Mouse (Mus musculus): Measurements from ENCODE around the gene Slc22a15.
"Not testable (repeated sequence)": the region's sequence is repeated elsewhere in the genome, so short reads cannot be mapped to it uniquely, and the experiment has no call there.

The Slc22a15 gene

DNA sequence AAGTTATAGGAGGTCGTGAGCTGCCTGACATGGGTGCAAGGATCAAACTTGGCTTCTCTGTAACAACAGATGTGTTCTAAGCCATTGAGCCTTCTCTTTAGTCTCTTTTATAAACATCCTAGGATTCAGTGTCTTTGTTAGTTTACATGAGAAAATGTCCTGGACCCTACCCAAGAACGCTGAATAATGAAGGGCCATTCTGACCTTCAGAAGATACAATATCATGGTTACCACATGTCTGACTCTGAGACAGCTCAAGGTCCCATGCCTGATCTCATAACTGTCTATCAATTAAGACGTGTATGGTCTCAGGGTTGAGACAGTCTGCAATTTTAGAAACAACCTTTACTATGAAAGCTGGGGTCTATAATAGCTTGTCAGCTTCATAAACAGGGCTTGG is 62.4 kb downstream of the Slc22a15 start:
- no peak for DNase-seq (ENCODE audit: low spot score)

- no peak for DNase-seq (ENCODE audit: low spot score)
Observed at GRCm38 (mm10) chr3:101860151-101860550, 64.1 kb downstream of the Slc22a15 start.

DNA sequence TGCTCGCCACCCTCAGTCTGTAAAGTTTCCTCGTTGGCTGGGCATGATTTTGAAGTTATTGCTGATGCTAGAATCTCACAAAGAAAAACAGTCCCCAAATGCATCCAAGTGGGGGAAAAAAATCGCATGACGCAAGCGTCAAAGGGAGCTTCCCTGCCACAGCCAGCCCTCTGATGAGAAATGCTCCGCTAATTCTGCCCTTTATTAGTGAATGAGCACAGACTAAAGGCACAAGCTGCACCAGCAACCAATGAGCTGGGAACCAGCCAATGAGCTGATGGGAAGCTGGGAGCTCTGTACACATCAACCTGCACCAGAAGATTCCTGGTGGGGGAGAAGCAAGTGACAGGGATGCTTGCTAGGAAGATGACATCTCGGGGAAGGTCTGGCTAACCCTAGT is 64.5 kb downstream of the Slc22a15 start:
- DNase-seq (ENCODE audit: low spot score) = no peak

- no peak for DNase-seq (ENCODE audit: low spot score)
Observed at GRCm38 (mm10) chr3:101854075-101854474, 70.2 kb downstream of the Slc22a15 start.

- no peak for DNase-seq (ENCODE audit: low spot score)
Observed at GRCm38 (mm10) chr3:101851363-101851762, 72.9 kb downstream of the Slc22a15 start.

DNA sequence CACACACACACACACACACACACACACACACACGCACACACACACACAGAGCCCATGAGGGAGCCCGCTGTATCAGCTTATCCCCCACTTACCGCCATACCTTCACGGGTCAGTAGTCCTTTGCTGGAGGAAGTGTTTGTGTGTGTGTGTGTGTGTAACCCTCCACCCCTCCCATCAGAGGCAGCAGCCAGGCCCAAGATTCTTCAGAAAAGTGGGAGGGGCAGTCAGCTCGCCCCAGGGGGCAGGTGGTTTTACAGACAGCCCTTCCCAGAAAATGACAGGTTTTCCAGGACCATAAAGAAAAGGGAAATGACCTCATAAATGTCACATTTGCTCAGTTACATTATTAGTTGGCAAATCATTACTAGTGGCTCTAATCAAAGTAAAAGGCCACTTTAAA is 75.4 kb downstream of the Slc22a15 start, which contains the start of gene Mab21l3:
Mab21l3 (minus strand) TSS at position 144 of the 400 bp plus-strand sequence.
- no peak for DNase-seq (ENCODE audit: low spot score)

DNA sequence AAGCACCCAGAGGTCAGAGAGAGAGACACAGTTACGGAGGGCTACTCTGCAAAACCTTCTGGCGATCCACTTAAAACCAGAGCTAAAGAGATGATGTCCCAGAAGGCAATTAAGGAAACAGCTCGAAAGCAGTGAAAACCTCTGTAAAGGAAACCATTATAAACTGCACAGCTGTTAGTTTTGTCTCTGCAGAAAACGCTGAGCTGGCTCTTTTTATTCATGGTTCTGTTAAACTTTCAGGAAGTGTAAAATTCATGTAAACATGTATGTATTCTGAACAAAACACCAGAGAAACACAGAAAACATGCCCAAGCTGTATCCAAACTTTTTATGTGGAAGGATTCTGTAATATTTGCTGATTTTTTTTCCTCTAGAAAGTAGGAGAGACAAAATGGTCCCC is 78.2 kb downstream of the Slc22a15 start:
- DNase-seq (ENCODE audit: low spot score) = no peak

GRCm38 (mm10) chr3:101842372-101843094 is 81.7 kb downstream of the Slc22a15 start:
- DNase-seq (ENCODE audit: low spot score) = no peak

DNA sequence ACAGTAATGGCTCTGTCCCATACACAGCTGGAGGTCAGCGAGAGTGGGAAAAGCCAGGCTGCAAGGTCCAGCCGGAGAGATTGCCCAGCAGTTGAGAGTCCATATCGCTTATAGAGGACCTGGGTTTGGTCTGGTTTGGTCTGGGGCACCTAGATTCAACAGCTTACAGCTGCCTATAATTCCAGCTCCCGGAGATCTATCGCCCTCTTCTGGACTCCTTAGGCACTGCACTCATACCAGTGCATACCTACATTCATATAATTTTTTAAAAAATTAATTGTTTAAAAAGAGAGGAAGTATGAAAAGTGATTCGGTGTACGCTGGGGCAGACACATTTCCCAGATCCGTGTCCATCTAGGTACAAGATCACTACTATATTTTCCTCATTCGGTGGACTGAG is 84.9 kb downstream of the Slc22a15 start:
- DNase-seq (ENCODE audit: low spot score) = no peak

DNA sequence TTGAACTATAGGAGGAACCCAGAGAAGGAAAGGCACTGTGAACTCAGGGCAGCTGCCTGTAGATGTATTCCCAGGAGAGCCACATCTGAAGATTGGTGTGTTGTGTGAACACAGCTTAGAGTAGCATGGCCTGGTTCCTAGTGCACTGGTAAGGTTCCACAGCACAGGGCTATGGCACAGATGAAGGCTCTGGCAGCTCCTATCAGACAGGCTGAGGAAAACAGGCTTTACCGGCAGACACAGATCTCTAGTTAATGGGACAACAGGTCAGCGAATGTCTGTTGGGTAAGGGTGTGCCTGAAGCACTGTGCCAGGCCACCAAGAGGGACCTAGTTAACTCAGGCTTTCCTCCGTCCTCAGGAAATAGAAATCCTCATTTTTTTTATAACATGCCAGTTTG is 87.3 kb downstream of the Slc22a15 start:
- no peak for DNase-seq (ENCODE audit: low spot score)

- DNase-seq (ENCODE audit: low spot score) = no peak
Observed at GRCm38 (mm10) chr3:101836532-101836931, 87.7 kb downstream of the Slc22a15 start.

GRCm38 (mm10) chr3:101836045-101836444 is 88.2 kb downstream of the Slc22a15 start:
- peak; percentile 83 for DNase-seq (ENCODE audit: low spot score)

- no peak for DNase-seq (ENCODE audit: low spot score)
Observed at GRCm38 (mm10) chr3:101831189-101831858, 92.9 kb downstream of the Slc22a15 start.

DNA sequence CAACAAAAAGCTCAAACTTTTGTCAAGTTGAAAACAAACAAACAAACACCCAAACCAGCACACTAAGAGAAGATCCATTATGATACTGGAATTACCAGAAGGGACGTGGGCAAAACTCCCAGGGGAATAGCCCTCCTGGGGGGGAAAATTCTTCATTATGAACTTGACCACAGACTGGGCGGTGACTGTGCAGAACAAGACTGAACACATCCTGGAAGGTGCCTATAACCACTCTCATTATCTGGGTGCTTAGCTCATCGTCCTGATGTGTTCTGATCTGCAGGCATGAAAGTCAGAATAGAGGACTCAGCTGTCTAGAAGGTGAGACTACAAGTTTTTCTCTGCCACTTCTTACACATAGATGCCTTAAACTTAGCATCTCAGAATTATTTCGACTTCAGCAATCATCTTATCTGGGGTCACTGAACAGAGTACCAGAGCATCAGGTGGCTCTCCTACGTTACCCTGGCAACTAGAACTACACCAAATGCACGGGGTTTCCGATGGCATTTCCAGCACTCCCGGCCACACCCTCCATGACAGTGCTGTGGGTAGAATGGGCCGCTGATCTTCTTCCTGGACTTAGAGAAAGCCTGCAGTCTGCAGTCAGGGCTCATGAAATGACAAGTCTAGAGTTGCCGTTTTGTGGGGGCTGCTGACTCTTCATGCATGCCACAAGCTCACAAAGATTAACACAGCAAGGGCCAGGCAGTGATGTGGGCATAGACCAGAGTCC is 94.2 kb downstream of the Slc22a15 start:
- DNase-seq (ENCODE audit: low spot score) = no peak

- no peak for DNase-seq (ENCODE audit: low spot score)
Observed at GRCm38 (mm10) chr3:101828595-101828994, 95.7 kb downstream of the Slc22a15 start.

DNA sequence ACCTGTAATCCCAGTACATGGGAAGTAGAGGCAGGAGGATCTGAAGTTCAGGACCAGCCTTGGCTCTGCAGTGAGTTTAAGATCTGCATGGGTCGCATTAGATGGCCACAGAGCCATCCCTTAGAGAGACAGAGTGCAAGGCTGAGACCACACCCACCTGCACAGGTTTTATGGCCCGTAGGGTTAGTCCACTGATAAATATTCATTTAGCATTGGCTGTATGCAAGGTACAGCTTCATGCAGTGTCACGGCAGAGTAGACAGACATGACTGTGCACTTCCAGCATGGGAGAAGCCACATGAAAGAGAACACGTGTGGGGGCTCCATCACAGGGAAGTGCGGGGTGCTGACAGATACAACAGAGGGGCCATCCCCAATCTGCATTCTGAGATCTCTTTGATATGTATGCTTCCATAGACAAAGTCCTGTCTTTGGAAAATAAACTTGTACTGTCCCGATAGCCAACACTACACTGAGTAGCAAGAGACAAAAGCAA is 97.0 kb downstream of the Slc22a15 start:
- no peak for DNase-seq (ENCODE audit: low spot score)

DNA sequence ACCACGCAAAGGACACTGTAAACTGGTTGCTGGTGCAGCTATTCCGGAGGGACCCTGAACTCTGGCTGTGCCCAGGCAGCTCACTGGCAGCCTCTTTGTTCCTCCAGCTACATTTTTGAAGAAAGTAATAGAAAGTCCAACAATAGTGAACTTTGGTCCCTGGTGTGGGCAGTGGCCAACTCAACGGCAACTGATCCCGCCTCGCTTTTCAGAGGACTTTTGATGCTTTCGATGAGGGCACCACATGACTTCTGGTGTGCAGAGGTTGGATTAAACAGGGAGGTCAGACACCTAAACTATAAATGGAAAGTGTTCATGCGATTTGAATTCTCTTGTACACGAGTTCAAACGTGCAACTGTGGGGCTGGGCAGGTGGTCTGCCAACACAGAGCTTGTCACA is 99.9 kb downstream of the Slc22a15 start:
- DNase-seq (ENCODE audit: low spot score) = no peak

GRCm38 (mm10) chr3:101822052-101822451 is 102.2 kb downstream of the Slc22a15 start:
- no peak for DNase-seq (ENCODE audit: low spot score)

- DNase-seq (ENCODE audit: low spot score) = not testable (repeated sequence)
Observed at GRCm38 (mm10) chr3:101820708-101821107, 103.5 kb downstream of the Slc22a15 start.

DNA sequence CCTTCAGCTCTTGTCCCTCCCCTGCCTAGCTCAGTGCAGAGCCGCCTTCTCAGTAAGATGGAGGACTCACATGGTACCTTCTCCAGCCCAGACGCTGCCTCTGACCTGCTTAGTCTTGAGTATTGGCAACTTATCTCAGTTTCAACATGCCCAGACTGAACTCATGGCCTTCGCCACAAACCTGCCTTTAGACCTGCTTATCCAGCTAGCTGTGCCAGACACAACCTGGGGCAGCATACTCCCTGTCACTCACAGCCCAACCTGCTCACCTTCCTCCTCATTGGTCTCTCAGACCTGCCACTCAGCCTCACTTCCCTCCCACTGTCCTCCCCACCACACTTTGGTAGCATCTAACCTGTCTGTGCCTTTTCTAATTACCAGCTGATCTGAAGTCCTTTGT is 108.2 kb downstream of the Slc22a15 start:
- DNase-seq (ENCODE audit: low spot score) = no peak

GRCm38 (mm10) chr3:101814790-101815189 is 109.5 kb downstream of the Slc22a15 start:
- DNase-seq (ENCODE audit: low spot score) = no peak

DNA sequence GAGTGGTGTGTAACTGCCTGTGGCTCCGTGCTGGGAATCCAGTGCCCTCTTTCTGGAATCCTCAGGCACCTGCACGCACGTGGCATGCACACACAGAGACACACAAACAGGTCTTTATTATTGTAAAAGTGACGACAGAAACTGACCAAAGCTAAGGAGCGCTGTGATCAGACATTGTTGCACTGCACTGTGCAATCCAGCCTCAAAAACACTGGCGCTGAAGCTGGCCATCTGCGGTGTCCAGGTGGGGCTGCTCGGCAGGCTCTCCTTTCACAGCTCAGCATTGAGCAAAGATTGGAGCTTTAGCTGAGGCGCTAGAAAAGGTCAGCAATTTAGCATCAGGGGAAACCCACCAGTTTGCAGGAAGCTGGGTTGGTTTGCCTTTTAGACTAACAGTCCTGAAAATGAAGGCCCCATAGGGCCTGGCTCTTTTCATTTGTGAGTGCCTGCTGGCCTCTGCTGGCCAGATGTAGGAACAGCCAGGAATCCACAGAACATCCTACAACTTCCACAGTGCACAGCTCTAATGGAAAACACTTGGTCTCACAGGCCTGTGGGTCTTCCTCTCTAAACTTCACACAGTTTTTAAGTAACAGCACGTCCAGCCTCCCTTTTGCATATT is 111.8 kb downstream of the Slc22a15 start:
- DNase-seq (ENCODE audit: low spot score) = peak; percentile 64

Data from ovary, postnatal 36 days (tissue).